Comparison of ENCODE assay signal across 22 mouse cellular contexts in the genomic region with DNA sequence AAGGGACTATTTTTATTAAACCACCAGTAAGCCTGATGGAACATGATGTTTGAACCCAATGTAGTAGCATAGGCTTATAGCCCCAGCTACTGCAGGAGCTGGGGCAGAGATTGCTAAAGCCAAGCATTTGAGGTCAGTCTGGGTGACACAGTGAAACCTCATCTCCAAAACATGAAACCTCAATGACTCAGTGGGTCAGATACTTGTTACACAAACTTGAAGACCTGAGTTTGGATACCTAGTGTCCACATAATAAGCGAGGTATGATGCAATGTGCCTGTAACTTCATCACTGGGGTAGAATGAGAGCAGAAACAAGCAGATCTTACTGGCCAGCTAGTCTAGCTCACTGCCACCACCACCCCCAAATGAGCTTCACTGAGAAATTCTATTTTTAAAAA.
"Had no signal": no experiment of that assay in that cellular context is flagged by ENCODE, and none has a peak within 500 bp of the region (broad histone marks: within the 10 kb centered on the region; RNA-seq: fewer than 3 reads in every experiment).

No protein-coding gene starts in this region.

- H3K36me3 ChIP-seq: kidney, embryonic 15.5 days; liver, embryonic 13.5 days; midbrain, embryonic 10.5 days; neural tube, embryonic 12.5 days; neural tube, embryonic 15.5 days; stomach, embryonic 15.5 days had no signal

- H3K9ac ChIP-seq: kidney, embryonic 15.5 days; liver, embryonic 13.5 days; neural tube, embryonic 12.5 days; neural tube, embryonic 15.5 days; stomach, embryonic 15.5 days had no signal

- H3K27me3 ChIP-seq: kidney, embryonic 15.5 days; liver, embryonic 13.5 days; megakaryocyte, embryonic 14.5 days; neural tube, embryonic 12.5 days; neural tube, embryonic 15.5 days; stomach, embryonic 15.5 days had no signal

- DNase-seq: kidney, adult 8-10 months; kidney, postnatal 10 days; kidney, postnatal 36 days; layer of hippocampus, postnatal 36 days; liver, embryonic 13.5 days; lung, adult 2 months; lung, postnatal 14 days; lung, postnatal 4 days; midbrain, embryonic 14.5 days; right cerebral cortex, adult 18-20 months; right cerebral cortex, postnatal 14 days; spleen, adult 18-20 months; thymus, adult 18-20 months; thymus, postnatal 14 days; thymus, postnatal 4 days had no signal

- H3K4me1 ChIP-seq: kidney, embryonic 15.5 days; liver, embryonic 13.5 days; megakaryocyte, embryonic 14.5 days; midbrain, embryonic 10.5 days; neural tube, embryonic 12.5 days; neural tube, embryonic 15.5 days; stomach, embryonic 15.5 days had no signal

- H3K27ac ChIP-seq: kidney, embryonic 15.5 days; left cerebral cortex, adult 2 months; liver, embryonic 13.5 days; midbrain, embryonic 10.5 days; neural tube, embryonic 12.5 days; neural tube, embryonic 15.5 days; stomach, embryonic 15.5 days had no signal

- H3K4me2 ChIP-seq: kidney, embryonic 15.5 days; liver, embryonic 13.5 days; neural tube, embryonic 12.5 days; neural tube, embryonic 15.5 days; stomach, embryonic 15.5 days had no signal

- H3K9me3 ChIP-seq: kidney, embryonic 15.5 days; liver, embryonic 13.5 days; megakaryocyte, embryonic 14.5 days; midbrain, embryonic 10.5 days; neural tube, embryonic 12.5 days; neural tube, embryonic 15.5 days; stomach, embryonic 15.5 days had no signal

- H3K4me3 ChIP-seq: kidney, embryonic 15.5 days; left cerebral cortex, adult 2 months; liver, embryonic 13.5 days; megakaryocyte, embryonic 14.5 days; midbrain, embryonic 10.5 days; neural tube, embryonic 12.5 days; neural tube, embryonic 15.5 days; stomach, embryonic 15.5 days had no signal
